Mouse (Mus musculus) MEL (cell line): Measurements from ENCODE around the gene Gm15294. TPM values are rescaled to one million over a fixed set of nuclear protein-coding genes. Genes with fewer than 3 reads are reported as not detected.

Source experiments
- DNase-seq: peaks from one replicate; pipeline ENCODE4 v3.0.0; 2011; ENCODE audit warnings: low read depth, low spot score
- H3K27ac ChIP-seq: 2 replicates; pipeline ENCODE4 v1.5.1; 2012; ENCODE audit warnings: low read depth, mild to moderate bottlenecking, control low read depth, low read length, moderate library complexity; ENCODE audit not compliant: control insufficient read depth
- H3K27me3 ChIP-seq, 2 experiments: fragments of 150-350 bp in 1 of 2; sonication (generic) in 1 of 2; 2 replicates each; pipeline ENCODE4 v1.6.1; 2012; ENCODE audit warnings: low read length in 2 of 2, mild to moderate bottlenecking in 2 of 2, improper control_type of control experiment in 1 of 2, moderate library complexity in 1 of 2; ENCODE audit not compliant: insufficient read depth in 2 of 2, control insufficient read depth in 1 of 2
- H3K36me3 ChIP-seq, 2 experiments: 2 replicates each; pipeline ENCODE4 v1.6.1; 2012 to 2014; ENCODE audit warnings: low read length in 2 of 2, improper control_type of control experiment in 1 of 2, inconsistent platforms in 1 of 2, mild to moderate bottlenecking in 1 of 2; ENCODE audit not compliant: insufficient read depth in 2 of 2, control insufficient read depth in 1 of 2
- H3K4me1 ChIP-seq, 2 experiments: fragments of 150-350 bp in 1 of 2; sonication (generic) in 1 of 2; 2 replicates each; pipeline ENCODE4 v1.6.1; 2012; ENCODE audit warnings: low read length in 2 of 2, improper control_type of control experiment in 1 of 2, mild to moderate bottlenecking in 1 of 2; ENCODE audit not compliant: insufficient read depth in 2 of 2, control insufficient read depth in 1 of 2
- H3K4me3 ChIP-seq, 2 experiments: fragments of 150-350 bp in 1 of 2; sonication (generic) in 1 of 2; 2 replicates each; pipeline ENCODE4 v1.5.1; 2012; ENCODE audit warnings: low read depth in 2 of 2, low read length in 2 of 2, mild to moderate bottlenecking in 2 of 2, moderate library complexity in 2 of 2, control low read depth in 1 of 2, improper control_type of control experiment in 1 of 2; ENCODE audit not compliant: control insufficient read depth in 1 of 2, insufficient read depth in 1 of 2
- H3K79me2 ChIP-seq: 2 replicates; pipeline ENCODE4 v1.6.1; 2012; ENCODE audit warnings: mild to moderate bottlenecking, low read length, moderate library complexity; ENCODE audit not compliant: control insufficient read depth, poor library complexity, insufficient read depth
- H3K9ac ChIP-seq: 2 replicates; pipeline ENCODE4 v1.6.1; 2012; ENCODE audit warnings: low read depth, mild to moderate bottlenecking, control low read depth, low read length, moderate library complexity; ENCODE audit not compliant: control insufficient read depth, poor library complexity, severe bottlenecking
- H3K9me3 ChIP-seq: fragments of 150-350 bp; sonication (generic); replicated peaks from 2 replicates; pipeline ENCODE4 v1.6.1; 2012; ENCODE audit warnings: mild to moderate bottlenecking, low read length, improper control_type of control experiment, moderate library complexity; ENCODE audit not compliant: insufficient read depth
- BHLHE40 ChIP-seq: IDR thresholded peaks from 2 replicates; pipeline ENCODE4 v1.6.1; 2012; ENCODE audit warnings: low read depth, mild to moderate bottlenecking, inconsistent platforms, low read length, improper control_type of control experiment, borderline replicate concordance
- CHD2 ChIP-seq: IDR thresholded peaks from 2 replicates; pipeline ENCODE4 v1.6.1; 2011; ENCODE audit warnings: low read length, improper control_type of control experiment
- CTCF ChIP-seq, 3 experiments: IDR thresholded peaks in 2 of 3; conservative IDR thresholded peaks in 1 of 3; 2 replicates each; pipeline ENCODE4 v1.5.1; 2011 to 2012; ENCODE audit warnings: low read length in 3 of 3, low read depth in 2 of 3, mild to moderate bottlenecking in 2 of 3, improper control_type of control experiment in 1 of 3, inconsistent platforms in 1 of 3, mixed read lengths in 1 of 3, moderate library complexity in 1 of 3; ENCODE audit not compliant: control insufficient read depth in 1 of 3, insufficient read depth in 1 of 3, poor library complexity in 1 of 3, severe bottlenecking in 1 of 3
- E2F4 ChIP-seq: IDR thresholded peaks from 2 replicates; pipeline ENCODE4 v1.6.1; 2011; ENCODE audit warnings: low read depth, low read length, improper control_type of control experiment, borderline replicate concordance
- ELF1 ChIP-seq: IDR thresholded peaks from 2 replicates; pipeline ENCODE4 v1.6.1; 2014; ENCODE audit warnings: low read depth, mild to moderate bottlenecking, inconsistent platforms, low read length, improper control_type of control experiment, moderate library complexity
- GATA1 ChIP-seq: IDR thresholded peaks from 2 replicates; pipeline ENCODE4 v1.6.1; 2011; ENCODE audit warnings: low read depth, low read length, improper control_type of control experiment
- JUND ChIP-seq: IDR thresholded peaks from 2 replicates; pipeline ENCODE4 v1.6.1; 2011; ENCODE audit warnings: low read depth, mild to moderate bottlenecking, improper control_type of control experiment, low read length
- MAFK ChIP-seq: IDR thresholded peaks from 2 replicates; pipeline ENCODE4 v1.6.1; 2011; ENCODE audit warnings: low read depth, mild to moderate bottlenecking, low read length, improper control_type of control experiment, borderline replicate concordance
- MAX ChIP-seq: IDR thresholded peaks from 2 replicates; pipeline ENCODE4 v1.6.1; 2011; ENCODE audit warnings: low read length, improper control_type of control experiment
- MAZ ChIP-seq: IDR thresholded peaks from 2 replicates; pipeline ENCODE4 v1.6.1; 2012; ENCODE audit warnings: low read depth, mild to moderate bottlenecking, inconsistent platforms, low read length, improper control_type of control experiment
- MEF2A ChIP-seq: IDR thresholded peaks from 2 replicates; pipeline ENCODE4 v1.6.1; 2014; ENCODE audit warnings: low read depth, mild to moderate bottlenecking, inconsistent platforms, low read length, improper control_type of control experiment; ENCODE audit not compliant: poor library complexity, insufficient replicate concordance, severe bottlenecking; ENCODE audit errors: extremely low read depth
- MXI1 ChIP-seq: IDR thresholded peaks from 2 replicates; pipeline ENCODE4 v1.6.1; 2011; ENCODE audit warnings: mild to moderate bottlenecking, low read depth, low read length, improper control_type of control experiment
- MYB ChIP-seq: IDR thresholded peaks from 2 replicates; pipeline ENCODE4 v1.6.1; 2011; ENCODE audit warnings: mild to moderate bottlenecking, low read depth, low read length, improper control_type of control experiment
- MYC ChIP-seq: IDR thresholded peaks from 2 replicates; pipeline ENCODE4 v1.6.1; 2011; ENCODE audit warnings: low read depth, mild to moderate bottlenecking, low read length, improper control_type of control experiment, moderate library complexity
- POLR2AphosphoS2 ChIP-seq: IDR thresholded peaks from 2 replicates; pipeline ENCODE4 v1.6.1; 2011; ENCODE audit warnings: low read length, improper control_type of control experiment
- RAD21 ChIP-seq: IDR thresholded peaks from 2 replicates; pipeline ENCODE4 v1.6.1; 2011; ENCODE audit warnings: mild to moderate bottlenecking, low read depth, low read length, improper control_type of control experiment
- SIN3A ChIP-seq: IDR thresholded peaks from 2 replicates; pipeline ENCODE4 v1.6.1; 2012; ENCODE audit warnings: low read length, improper control_type of control experiment, inconsistent platforms
- TAL1 ChIP-seq: IDR thresholded peaks from 2 replicates; pipeline ENCODE4 v1.6.1; 2012; ENCODE audit warnings: mild to moderate bottlenecking, inconsistent platforms, low read length, moderate library complexity, mixed read lengths
- UBTF ChIP-seq: IDR thresholded peaks from 2 replicates; pipeline ENCODE4 v1.6.1; 2012; ENCODE audit warnings: low read depth, mild to moderate bottlenecking, inconsistent platforms, low read length, improper control_type of control experiment, moderate library complexity, borderline replicate concordance; ENCODE audit not compliant: insufficient read depth
- USF1 ChIP-seq: IDR thresholded peaks from 2 replicates; pipeline ENCODE4 v1.6.1; 2014; ENCODE audit warnings: low read depth, mild to moderate bottlenecking, inconsistent platforms, low read length, improper control_type of control experiment, moderate library complexity
- USF2 ChIP-seq, 2 experiments: IDR thresholded peaks; 2 replicates each; pipeline ENCODE4 v1.6.1; 2011 to 2012; ENCODE audit warnings: improper control_type of control experiment in 2 of 2, low read length in 2 of 2, borderline replicate concordance in 1 of 2, inconsistent platforms in 1 of 2, low read depth in 1 of 2, mild to moderate bottlenecking in 1 of 2; ENCODE audit not compliant: insufficient read depth in 1 of 2
- ZC3H11A ChIP-seq: IDR thresholded peaks from 2 replicates; pipeline ENCODE4 v1.6.1; 2012; ENCODE audit warnings: low read depth, mild to moderate bottlenecking, inconsistent platforms, low read length, improper control_type of control experiment
- ZNF384 ChIP-seq: IDR thresholded peaks from 2 replicates; pipeline ENCODE4 v1.6.1; 2012; ENCODE audit warnings: low read depth, mild to moderate bottlenecking, inconsistent platforms, low read length, improper control_type of control experiment
- polyA plus RNA-seq, 2 experiments: library from polyadenylated mRNA; stranded (reverse) in 1 of 2; unstranded in 1 of 2; fragments of >175 nt in 1 of 2; fragments of >200 nt in 1 of 2; gene quantifications; 2 replicates each; pipeline versions ENCODE4 v1.2.1 to v1.2.4; 2012; ENCODE audit warnings: low replicate concordance in 2 of 2, low read depth in 1 of 2; ENCODE audit not compliant: insufficient read length in 2 of 2, insufficient read depth in 1 of 2, missing spikeins in 1 of 2
- total RNA-seq: library from RNA; depleted of rRNA; stranded (reverse); fragments of 300-350 nt; gene quantifications from 2 replicates; pipeline ENCODE4 v1.2.3, GENCODE M21; 2012; rRNA removed

Gm15294 gene
- total RNA-seq, result not detected in 2 replicates
- polyA plus RNA-seq, result under 1 TPM in 1 of 2 experiments, not detected in 1; 0.64 TPM

GRCm38 (mm10) chrX:141875135-141875534, at the start of gene Gm15294:
Gene Gm15294, minus strand, starts transcription at chrX:141875235.
- H3K4me1 ChIP-seq, result no peaks in the 10 kb centered on the region
- TF ChIP-seq CHD2 (no peak), MXI1 (no peak), USF2 (IDR thresholded peaks at IDR 0.05; ENCODE audit: borderline replicate concordance in 1 of 2, insufficient read depth in 1 of 2, low read depth in 1 of 2, low read length in 2 of 2) (no peak), BHLHE40 (no peak)
- no peaks in the 10 kb centered on the region for H3K27me3 ChIP-seq
- DNase-seq, result no peak
- H3K9ac ChIP-seq, result no peak within 1 kb of the TSS
- H3K79me2 ChIP-seq, result no peaks in the 10 kb centered on the region
- H3K36me3 ChIP-seq, result no peaks in the 10 kb centered on the region
- H3K27ac ChIP-seq, result no peak within 1 kb of the TSS
- no peak within 1 kb of the TSS for H3K4me3 ChIP-seq
- H3K9me3 ChIP-seq, result no peaks in the 10 kb centered on the region

GRCm38 (mm10) chrX:141884336-141885048, 9.5 kb upstream of the Gm15294 start:
- Histone ChIP-seq H3K27ac (no peak overlapping the region), H3K79me2 (no peaks in the 10 kb centered on the region), H3K9ac (no peak overlapping the region), H3K4me1 (no peaks in the 10 kb centered on the region), H3K9me3 (no peaks in the 10 kb centered on the region), H3K27me3 (no peaks in the 10 kb centered on the region), H3K4me3 (no peak overlapping the region), H3K36me3 (no peaks in the 10 kb centered on the region)
- TF ChIP-seq SIN3A (no peak), MEF2A (no peak), MYC (no peak), POLR2AphosphoS2 (no peak), GATA1 (no peak), MAX (no peak), ZNF384 (no peak), CTCF (IDR thresholded peaks at IDR 0.05 in 2 of 3, conservative IDR thresholded peaks at IDR 0.05 in 1 of 3; ENCODE audit: control insufficient read depth in 1 of 3, insufficient read depth in 1 of 3, low read depth in 2 of 3, low read length in 3 of 3, poor library complexity in 1 of 3, severe bottlenecking in 1 of 3) (no peak), UBTF (no peak)
- no peak for DNase-seq

- H3K27me3 ChIP-seq, result no peaks in the 10 kb centered on the region
- TF ChIP-seq JUND (no peak), RAD21 (no peak), USF1 (no peak), MAFK (no peak), MYC (no peak), GATA1 (no peak), TAL1 (no peak), BHLHE40 (no peak), ZC3H11A (no peak), MYB (no peak), ELF1 (no peak), POLR2AphosphoS2 (no peak), USF2 (IDR thresholded peaks at IDR 0.05; ENCODE audit: borderline replicate concordance in 1 of 2, insufficient read depth in 1 of 2, low read depth in 1 of 2, low read length in 2 of 2) (no peak), MAZ (no peak), SIN3A (no peak), E2F4 (no peak)
- TF ChIP-seq, all 39 proteins: peak for 0
- H3K9me3 ChIP-seq, result no peaks in the 10 kb centered on the region
- H3K9ac ChIP-seq, result no peak overlapping the region
- H3K36me3 ChIP-seq, result no peaks in the 10 kb centered on the region
- no peaks in the 10 kb centered on the region for H3K4me1 ChIP-seq
- H3K79me2 ChIP-seq, result no peaks in the 10 kb centered on the region
- no peak for DNase-seq
- H3K4me3 ChIP-seq, result no peak overlapping the region
- no peak overlapping the region for H3K27ac ChIP-seq
Observed at GRCm38 (mm10) chrX:141874024-141874423, 1.0 kb downstream of the Gm15294 start.
